Mouse (Mus musculus) granulocyte monocyte progenitor cell, adult 5-6 weeks (primary cell): ENCODE data around the gene Lgals2. TPM values are rescaled to one million over a fixed set of nuclear protein-coding genes. Genes with fewer than 3 reads are reported as not detected.

Source experiments
- total RNA-seq, 2 experiments: library from RNA; stranded (forward) in 1 of 2; stranded (reverse) in 1 of 2; fragments of 200-712, 200-1000 nt in 1 of 2; fragments of >200 nt in 1 of 2; fragmentation: Nextera tagmentation in 1 of 2; gene quantifications; 2 replicates each; pipeline ENCODE4 v1.2.3; 2014 to 2017

Gene Lgals2
- total RNA-seq, 2 experiments from 2014 or later: not detected

Other genes with a start within 250 kb of the Lgals2 start
- not detected in 2 replicates for gene Elfn2, start 136.8 kb downstream of the Lgals2 start, total RNA-seq (2014; fragmentation: Nextera tagmentation)
- not detected in 2 replicates for gene Elfn2, start 136.8 kb downstream of the Lgals2 start, total RNA-seq (2017)
- gene Mfng, start 82.1 kb downstream of the Lgals2 start, total RNA-seq (2014; fragmentation: Nextera tagmentation): 31.2 and 34.9 TPM in 2 replicates
- gene Mfng, start 82.1 kb downstream of the Lgals2 start, total RNA-seq (2017): 4.5 and 8.2 TPM in 2 replicates
- gene Card10, start 52.5 kb downstream of the Lgals2 start, total RNA-seq (2014; fragmentation: Nextera tagmentation): not detected in 2 replicates
- gene Card10, start 52.5 kb downstream of the Lgals2 start, total RNA-seq (2017): 0.22 TPM in 1 of 2 replicates, not detected in the other
- not detected in 2 replicates for gene Cdc42ep1, start 12.9 kb downstream of the Lgals2 start, total RNA-seq (2014; fragmentation: Nextera tagmentation)
- not detected in 2 replicates for gene Cdc42ep1, start 12.9 kb downstream of the Lgals2 start, total RNA-seq (2017)
- 46.3 and 48.6 TPM in 2 replicates for gene Gga1, start 21.7 kb upstream of the Lgals2 start, total RNA-seq (2014; fragmentation: Nextera tagmentation)
- gene Gga1, start 21.7 kb upstream of the Lgals2 start, total RNA-seq (2017): 13.9 and 17.6 TPM in 2 replicates
- gene Gm49510, start 44.1 kb upstream of the Lgals2 start, total RNA-seq (2014; fragmentation: Nextera tagmentation): not detected in 2 replicates
- gene Gm49510, start 44.1 kb upstream of the Lgals2 start, total RNA-seq (2017): 1.1 TPM in 1 of 2 replicates, not detected in the other
- 58.0 and 70.8 TPM in 2 replicates for gene Sh3bp1, start 44.2 kb upstream of the Lgals2 start, total RNA-seq (2014; fragmentation: Nextera tagmentation)
- 19.3 and 29.4 TPM in 2 replicates for gene Sh3bp1, start 44.2 kb upstream of the Lgals2 start, total RNA-seq (2017)
- gene Pdxp, start 58.4 kb upstream of the Lgals2 start, total RNA-seq (2014; fragmentation: Nextera tagmentation): 10.6 and 19.8 TPM in 2 replicates
- 4.0 and 6.4 TPM in 2 replicates for gene Pdxp, start 58.4 kb upstream of the Lgals2 start, total RNA-seq (2017)
- gene Lgals1, start 71.2 kb upstream of the Lgals2 start, total RNA-seq (2014; fragmentation: Nextera tagmentation): 677 and 745 TPM in 2 replicates
- 746 and 991 TPM in 2 replicates for gene Lgals1, start 71.2 kb upstream of the Lgals2 start, total RNA-seq (2017)
- 34.4 and 60.8 TPM in 2 replicates for gene Nol12, start 79.4 kb upstream of the Lgals2 start, total RNA-seq (2014; fragmentation: Nextera tagmentation)
- 20.1 and 30.7 TPM in 2 replicates for gene Nol12, start 79.4 kb upstream of the Lgals2 start, total RNA-seq (2017)
- gene Triobp, start 92.2 kb upstream of the Lgals2 start, total RNA-seq (2014; fragmentation: Nextera tagmentation): 44.7 and 55.4 TPM in 2 replicates
- gene Triobp, start 92.2 kb upstream of the Lgals2 start, total RNA-seq (2017): 20.6 and 32.3 TPM in 2 replicates
- 10.6 and 17.0 TPM in 2 replicates for gene H1f0, start 172.9 kb upstream of the Lgals2 start, total RNA-seq (2014; fragmentation: Nextera tagmentation)
- 19.6 and 24.4 TPM in 2 replicates for gene H1f0, start 172.9 kb upstream of the Lgals2 start, total RNA-seq (2017)
- 0.73 TPM in 1 of 2 replicates, not detected in the other for gene Galr3, start 186.4 kb upstream of the Lgals2 start, total RNA-seq (2014; fragmentation: Nextera tagmentation)
- gene Galr3, start 186.4 kb upstream of the Lgals2 start, total RNA-seq (2017): 0.65 and 2.1 TPM in 2 replicates
- 14.5 and 21.9 TPM in 2 replicates for gene Ankrd54, start 207.4 kb upstream of the Lgals2 start, total RNA-seq (2014; fragmentation: Nextera tagmentation)
- 14.0 and 20.8 TPM in 2 replicates for gene Ankrd54, start 207.4 kb upstream of the Lgals2 start, total RNA-seq (2017)
- 228 and 235 TPM in 2 replicates for gene Eif3l, start 219.7 kb upstream of the Lgals2 start, total RNA-seq (2014; fragmentation: Nextera tagmentation)
- 310 and 312 TPM in 2 replicates for gene Eif3l, start 219.7 kb upstream of the Lgals2 start, total RNA-seq (2017)